Mouse (Mus musculus) splenic B cell, adult 2 months (primary cell): ENCODE results near the gene Atp6v0e2.

Experiments
- DNase-seq: peaks from one replicate; pipeline ENCODE4 v3.0.0-alpha.2; 2011; ENCODE audit warnings: low read depth, low spot score
- H3K27me3 ChIP-seq: 2 replicates; pipeline ENCODE4 v1.6.1; 2012; ENCODE audit warnings: mild to moderate bottlenecking, low read length, moderate library complexity, mixed read lengths; ENCODE audit not compliant: control insufficient read depth, poor library complexity, insufficient read depth, severe bottlenecking
- H3K36me3 ChIP-seq: 2 replicates; pipeline ENCODE4 v1.6.1; 2012; ENCODE audit warnings: mild to moderate bottlenecking, low read length, moderate library complexity, mixed read lengths; ENCODE audit not compliant: control insufficient read depth, poor library complexity, insufficient read depth, severe bottlenecking

The Atp6v0e2 gene

DNA sequence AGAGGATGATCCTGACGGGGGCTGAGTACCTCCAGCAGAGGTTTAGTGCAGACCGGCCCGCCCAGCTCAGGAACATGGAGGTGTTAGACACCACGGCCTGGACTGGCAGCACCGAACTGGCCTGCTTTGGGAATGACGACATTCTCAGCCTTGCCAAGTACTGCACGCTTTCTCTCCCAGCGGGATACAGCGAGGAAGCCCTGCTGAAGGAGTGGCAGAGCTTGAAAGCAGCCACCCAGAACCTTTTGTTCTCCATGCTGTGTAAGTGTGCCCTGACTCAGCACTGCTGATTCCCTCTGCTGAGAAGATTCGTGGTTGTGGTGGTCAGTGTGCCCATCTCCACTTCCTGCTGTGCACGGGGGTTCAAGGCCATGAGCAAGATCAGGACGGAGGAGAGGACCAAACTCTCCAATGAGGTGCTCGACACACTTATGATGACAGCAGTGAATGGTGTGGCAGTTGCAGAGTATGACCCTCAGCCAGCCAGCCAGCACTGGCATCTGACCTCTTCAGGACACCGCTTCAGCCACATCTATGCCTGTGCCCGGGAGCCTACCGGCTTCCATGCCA is 7.5 kb upstream of the Atp6v0e2 start:
- no peaks in the 10 kb centered on the region for H3K36me3 ChIP-seq
- DNase-seq = no peak
- H3K27me3 ChIP-seq = no peaks in the 10 kb centered on the region

DNA sequence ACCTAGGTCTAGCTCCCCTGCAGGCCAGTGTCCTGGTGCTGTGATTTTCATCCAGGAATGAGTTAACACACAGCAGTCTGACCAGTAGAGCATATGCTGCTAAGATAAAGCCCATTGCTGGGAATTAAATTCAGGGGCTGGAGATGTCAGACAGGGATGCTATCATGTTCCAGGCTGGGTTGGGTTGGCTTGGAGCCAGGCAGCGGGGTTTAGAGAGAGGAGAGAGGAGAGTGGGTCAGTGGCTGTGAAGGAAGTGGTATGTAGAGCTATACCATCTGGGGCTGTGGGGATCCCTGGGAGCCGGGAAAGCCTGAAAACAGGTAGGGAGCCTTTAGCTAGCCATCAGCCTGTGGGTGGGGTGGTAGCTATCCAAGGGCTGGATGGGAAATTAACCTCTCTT is 6.6 kb upstream of the Atp6v0e2 start:
- no peaks in the 10 kb centered on the region for H3K27me3 ChIP-seq
- DNase-seq = no peak

DNA sequence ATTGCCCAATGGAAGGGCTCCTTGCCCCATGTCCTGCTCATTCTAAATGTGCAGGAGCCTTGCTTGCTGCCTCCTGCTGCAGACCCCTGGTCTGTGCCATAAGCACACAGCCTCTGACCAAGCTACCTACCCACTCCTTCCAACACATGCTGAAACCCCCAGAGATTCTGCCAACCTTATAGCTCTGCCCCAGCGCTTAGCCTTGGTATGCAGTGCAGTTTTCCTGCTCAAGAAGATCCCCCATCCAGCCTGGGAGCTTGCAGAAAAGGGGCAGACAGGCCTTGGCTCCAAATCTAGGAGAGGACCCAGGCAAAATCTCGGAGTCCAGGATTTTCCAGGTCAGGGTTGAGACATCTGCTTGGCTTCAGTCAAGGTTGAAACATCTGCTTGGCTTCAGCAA is 3.9 kb upstream of the Atp6v0e2 start:
- H3K27me3 ChIP-seq = no peaks in the 10 kb centered on the region
- no peaks in the 10 kb centered on the region for H3K36me3 ChIP-seq
- no peak for DNase-seq

More for the DNA sequence above, 6.6 kb upstream of the Atp6v0e2 start:
- no peaks in the 10 kb centered on the region for H3K36me3 ChIP-seq

GRCm38 (mm10) chr6:48534913-48535312 is 2.5 kb upstream of the Atp6v0e2 start:
- DNase-seq = no peak
- Histone ChIP-seq H3K36me3 (no peaks in the 10 kb centered on the region), H3K27me3 (no peaks in the 10 kb centered on the region)

DNA sequence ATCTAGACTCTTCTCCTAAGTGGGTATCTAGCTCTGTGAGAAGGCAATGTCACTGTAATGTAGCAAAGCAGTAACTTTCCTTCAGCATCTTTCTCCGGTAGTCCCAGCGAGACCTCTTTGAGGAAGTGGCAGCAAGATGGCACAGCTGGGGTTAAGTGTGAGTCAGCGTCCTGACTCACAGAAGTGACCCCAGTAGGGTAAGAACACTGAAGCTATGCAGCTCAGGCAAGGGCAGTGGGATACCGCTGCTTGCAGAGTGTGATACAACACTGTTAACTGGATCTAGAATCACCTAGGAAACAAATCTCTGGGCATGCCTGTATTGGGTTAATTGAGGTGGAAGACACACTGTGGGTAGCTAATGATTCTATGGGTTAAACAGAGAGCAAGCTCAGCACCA is 1.3 kb upstream of the Atp6v0e2 start:
- DNase-seq = no peak
- no peaks in the 10 kb centered on the region for H3K36me3 ChIP-seq
- H3K27me3 ChIP-seq = no peaks in the 10 kb centered on the region

GRCm38 (mm10) chr6:48538841-48539737 is 1.7 kb downstream of the Atp6v0e2 start:
- DNase-seq = peak; percentile 90
- no peaks in the 10 kb centered on the region for H3K27me3 ChIP-seq
- H3K36me3 ChIP-seq = no peaks in the 10 kb centered on the region

GRCm38 (mm10) chr6:48539860-48540259 is 2.4 kb downstream of the Atp6v0e2 start:
- no peak for DNase-seq
- H3K36me3 ChIP-seq = no peaks in the 10 kb centered on the region
- H3K27me3 ChIP-seq = no peaks in the 10 kb centered on the region

GRCm38 (mm10) chr6:48540721-48541120 is 3.3 kb downstream of the Atp6v0e2 start:
- Histone ChIP-seq H3K36me3 (no peaks in the 10 kb centered on the region), H3K27me3 (no peaks in the 10 kb centered on the region)
- DNase-seq = no peak

DNA sequence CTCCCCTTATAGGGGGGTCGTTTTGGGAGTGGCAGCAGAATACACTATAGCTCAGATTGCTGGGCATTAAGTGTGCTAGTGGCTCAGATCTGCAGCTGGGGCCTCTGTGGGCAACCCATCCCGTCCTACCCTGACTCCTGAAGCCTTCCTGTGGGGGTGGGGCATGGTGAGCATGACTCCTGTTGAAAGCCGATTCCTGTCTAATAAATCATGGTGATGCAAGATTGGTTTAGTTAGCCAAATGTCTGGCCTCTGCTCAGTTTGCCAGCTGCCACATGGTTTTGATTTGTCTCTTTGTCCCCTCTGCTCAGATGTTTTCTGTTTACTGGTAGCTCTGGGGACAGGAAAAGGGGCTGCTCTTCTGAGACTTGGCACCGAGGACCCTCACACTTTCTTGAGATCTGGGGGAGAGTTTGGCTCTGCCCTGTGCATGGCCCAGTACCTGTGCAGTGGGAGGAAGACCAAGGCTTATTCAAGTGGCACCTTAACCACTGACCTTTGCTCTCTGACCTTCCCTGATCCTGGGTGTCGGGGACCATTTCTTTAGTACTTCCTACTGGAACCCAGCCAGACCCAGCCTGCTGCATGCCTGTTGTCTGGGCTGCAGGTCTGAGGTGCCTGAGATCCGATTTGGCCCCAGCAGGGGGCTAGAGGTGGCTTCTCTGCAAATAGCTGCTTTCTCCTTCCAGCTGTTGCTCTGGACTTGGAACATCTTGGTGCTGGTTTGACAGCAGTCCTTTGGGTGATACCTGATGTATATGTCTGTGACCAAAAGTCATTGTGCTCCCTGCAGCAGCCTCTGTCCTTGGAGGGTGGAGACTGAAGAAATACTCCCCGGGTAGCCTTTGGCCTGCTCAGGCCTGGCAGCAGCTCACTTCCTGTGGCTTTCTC is 4.4 kb downstream of the Atp6v0e2 start:
- Histone ChIP-seq H3K36me3 (no peaks in the 10 kb centered on the region), H3K27me3 (no peaks in the 10 kb centered on the region)
- DNase-seq = no peak

DNA sequence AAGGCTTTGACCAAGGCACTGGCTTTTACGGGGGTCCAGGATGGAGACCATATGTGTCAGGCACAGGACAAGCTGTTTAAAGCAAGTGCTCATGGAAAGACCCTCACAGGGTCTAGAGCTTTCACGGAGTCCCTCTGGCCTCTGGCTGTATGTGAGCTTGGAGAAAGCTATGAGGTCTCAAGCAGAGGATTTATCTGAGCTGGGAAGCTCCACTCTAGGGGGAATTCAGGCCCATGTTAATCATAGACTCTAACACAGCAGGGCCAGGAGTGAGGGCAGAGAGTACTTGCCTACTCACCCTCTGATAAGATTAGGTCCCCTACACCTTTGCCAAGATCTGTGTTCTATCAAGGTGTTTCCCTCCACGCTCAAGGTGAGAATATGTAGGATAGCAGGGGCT is 5.2 kb downstream of the Atp6v0e2 start:
- Histone ChIP-seq H3K36me3 (no peaks in the 10 kb centered on the region), H3K27me3 (no peaks in the 10 kb centered on the region)
- no peak for DNase-seq

GRCm38 (mm10) chr6:48545251-48545650 is 7.8 kb downstream of the Atp6v0e2 start:
- Histone ChIP-seq H3K36me3 (no peaks in the 10 kb centered on the region), H3K27me3 (no peaks in the 10 kb centered on the region)
- DNase-seq = no peak

DNA sequence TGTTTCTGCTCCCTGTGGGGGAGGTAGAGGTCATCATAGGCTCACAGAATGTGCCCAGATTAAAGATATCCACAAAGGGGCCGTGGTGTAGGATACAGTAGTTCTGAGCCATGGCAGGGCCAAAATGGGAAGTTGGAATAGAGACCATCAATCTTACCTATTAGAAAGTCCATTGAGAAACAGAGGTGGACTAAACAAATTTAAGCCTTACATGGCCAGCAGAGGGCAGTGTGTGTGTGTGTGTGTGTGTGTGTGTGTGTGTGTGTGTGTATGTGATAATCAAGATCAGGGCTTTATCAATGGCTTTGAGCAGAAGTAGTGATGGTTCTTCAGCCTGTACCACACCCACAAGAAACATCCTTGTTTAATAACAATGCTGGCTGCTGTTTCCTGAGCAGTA is 8.9 kb downstream of the Atp6v0e2 start:
- no peaks in the 10 kb centered on the region for H3K27me3 ChIP-seq
- DNase-seq = peak; percentile 62
- H3K36me3 ChIP-seq = no peaks in the 10 kb centered on the region

DNA sequence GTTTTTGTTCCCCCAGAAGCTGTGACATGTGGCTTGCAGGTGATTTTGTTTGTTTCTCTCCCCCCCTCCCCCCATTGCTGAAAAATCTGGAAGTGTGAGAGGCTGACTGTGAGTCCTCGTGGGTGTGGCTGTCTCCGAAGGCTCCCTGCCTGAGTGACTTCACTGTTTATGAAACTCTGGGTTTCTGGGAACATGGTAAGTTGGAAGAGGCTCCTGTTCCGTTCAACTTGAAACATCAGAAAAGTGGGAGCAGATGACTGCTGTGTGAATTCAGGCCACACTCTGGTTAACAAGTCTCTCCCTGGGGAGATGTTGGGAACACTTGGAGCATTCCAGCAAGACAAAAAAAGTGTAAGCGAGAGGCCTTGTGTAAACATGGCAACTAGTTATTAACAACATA is 9.4 kb downstream of the Atp6v0e2 start:
- Histone ChIP-seq H3K36me3 (no peaks in the 10 kb centered on the region), H3K27me3 (no peaks in the 10 kb centered on the region)
- DNase-seq = no peak

- DNase-seq = no peak
Measured at GRCm38 (mm10) chr6:48548314-48548713, 10.9 kb downstream of the Atp6v0e2 start.

DNA sequence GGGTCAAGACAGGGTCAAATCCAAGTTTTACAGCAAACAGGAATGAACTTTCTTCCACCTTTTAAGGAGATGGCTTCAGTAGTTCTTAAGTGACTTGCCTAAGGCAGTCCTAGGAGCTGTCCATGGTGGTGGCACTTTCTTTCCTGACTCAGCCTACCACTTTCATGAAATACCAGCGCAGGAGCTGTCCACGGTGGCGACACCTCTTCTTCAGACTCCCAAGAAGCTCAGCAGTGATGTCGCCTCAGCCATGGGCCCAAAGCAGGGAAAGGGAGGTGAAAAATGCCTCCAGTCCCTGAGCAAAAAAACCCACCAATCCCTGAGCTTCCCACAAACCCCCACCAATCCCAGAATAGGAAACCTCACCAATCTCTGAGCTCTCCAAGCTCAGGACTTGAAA is 15.5 kb downstream of the Atp6v0e2 start:
- DNase-seq = peak; percentile 59
- no peaks in the 10 kb centered on the region for H3K27me3 ChIP-seq
- no peaks in the 10 kb centered on the region for H3K36me3 ChIP-seq

More at GRCm38 (mm10) chr6:48548314-48548713, 10.9 kb downstream of the Atp6v0e2 start:
- H3K27me3 ChIP-seq = no peaks in the 10 kb centered on the region
- H3K36me3 ChIP-seq = no peaks in the 10 kb centered on the region
